Mouse (Mus musculus) midbrain, embryonic 10.5 days (tissue): ENCODE results near the gene Creld2. TPM values are rescaled to one million over a fixed set of nuclear protein-coding genes. Genes with fewer than 3 reads are reported as not detected.
A peak's percentile ranks its signal among the peaks of the same experiment; 100 is the strongest.

Experiments
- DNase-seq: peaks from one replicate; pipeline ENCODE4 v3.0.0-alpha.2; 2017; ENCODE audit warnings: low spot score
- H3K27ac ChIP-seq: fragments of 300-500 bp; sonication (generic); replicated peaks from 2 replicates; pipeline ENCODE4 v1.5.1; 2016; ENCODE audit warnings: mild to moderate bottlenecking
- H3K27me3 ChIP-seq: fragments of 300-500 bp; sonication (generic); 2 replicates; pipeline ENCODE4 v1.6.1; 2016; ENCODE audit warnings: low read depth, mild to moderate bottlenecking; ENCODE audit not compliant: poor library complexity, severe bottlenecking
- H3K36me3 ChIP-seq: fragments of 300-500 bp; sonication (generic); 2 replicates; pipeline ENCODE4 v1.6.1; 2016; ENCODE audit warnings: mild to moderate bottlenecking, moderate library complexity
- H3K4me1 ChIP-seq: fragments of 300-500 bp; sonication (generic); 2 replicates; pipeline ENCODE4 v1.6.1; 2016
- H3K4me3 ChIP-seq: fragments of 300-500 bp; sonication (generic); 2 replicates; pipeline ENCODE4 v1.5.1; 2016; ENCODE audit warnings: mild to moderate bottlenecking, moderate library complexity
- H3K9me3 ChIP-seq: fragments of 300-500 bp; sonication (generic); replicated peaks from 2 replicates; pipeline ENCODE4 v1.6.1; 2016; ENCODE audit warnings: mild to moderate bottlenecking
- WGBS: fragments of 180-500 bp; shearing (Covaris S2); methylation state at CpG from one replicate; pipeline ENCODE4 v1.1.7; 2016; 5-methylcytosine and 5-hydroxymethylcytosine counted together
- polyA plus RNA-seq: library from polyadenylated mRNA; unstranded; fragments of >200 nt; fragmentation: Nextera tagmentation; extraction: Ambion mirVana; gene quantifications from 2 replicates; pipeline ENCODE4 v1.2.1, GENCODE M21; 2016

The Creld2 gene
- polyA plus RNA-seq, 1 experiment from 2014 or later = 110 TPM

DNA sequence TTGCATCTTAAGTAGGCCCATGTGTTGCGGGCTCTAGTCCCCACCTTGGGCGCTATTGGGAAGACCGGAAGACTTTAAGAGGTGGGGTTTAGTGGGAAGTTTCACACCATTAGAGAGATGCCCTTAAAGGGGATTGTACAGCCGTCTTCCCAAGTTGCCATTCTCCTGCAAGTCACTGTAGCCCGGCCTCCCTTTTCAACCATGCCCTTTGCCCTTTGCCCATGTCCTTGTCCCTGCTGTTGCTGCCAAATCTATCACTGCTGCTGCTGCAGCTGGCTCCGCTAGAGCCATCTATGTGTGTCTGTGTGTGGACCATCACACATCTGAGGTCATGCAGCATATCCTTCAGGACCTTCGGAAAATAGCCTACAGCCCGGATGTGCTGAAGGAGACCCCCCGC, 13.1 kb downstream of the Creld2 start:
- DNase-seq = no peak

DNA sequence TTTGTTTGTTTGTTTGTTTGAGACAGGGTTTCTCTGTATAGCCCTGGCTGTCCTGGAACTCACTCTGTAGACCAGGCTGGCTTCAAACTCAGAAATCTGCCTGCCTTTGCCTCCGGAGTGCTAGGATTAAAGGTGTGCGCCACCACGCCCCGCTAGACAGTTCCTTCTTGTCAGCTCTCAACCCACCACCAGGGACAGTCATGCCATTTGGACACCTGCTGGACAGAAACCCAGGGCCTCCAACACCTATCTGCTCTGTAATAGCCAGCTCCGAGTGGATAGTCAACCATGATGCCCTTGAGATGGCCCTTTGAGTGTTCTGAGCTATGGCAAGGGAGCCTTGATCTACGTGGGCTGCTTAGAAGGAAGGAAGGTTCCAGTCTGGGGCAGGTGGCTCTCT, 16.6 kb downstream of the Creld2 start:
- whole genome bisulfite sequencing = 79% methylated on average over 6 of the region's 6 CpGs
- no peak for DNase-seq
- H3K27me3 ChIP-seq = peaks cover 14% of the 10 kb centered on the region

More for the DNA sequence above, 13.1 kb downstream of the Creld2 start:
- peaks cover 4% of the 10 kb centered on the region; the same call in 1 of the 2 replicates for H3K27me3 ChIP-seq
- peaks cover 19% of the 10 kb centered on the region for H3K4me1 ChIP-seq
- no peak overlapping the region for H3K27ac ChIP-seq
- H3K4me3 ChIP-seq = no peak overlapping the region
- H3K9me3 ChIP-seq = no peaks in the 10 kb centered on the region
- WGBS = 88% methylated on average over 9 of the region's 9 CpGs
- H3K36me3 ChIP-seq = no peaks in the 10 kb centered on the region; the same call in 1 of the 2 replicates

DNA sequence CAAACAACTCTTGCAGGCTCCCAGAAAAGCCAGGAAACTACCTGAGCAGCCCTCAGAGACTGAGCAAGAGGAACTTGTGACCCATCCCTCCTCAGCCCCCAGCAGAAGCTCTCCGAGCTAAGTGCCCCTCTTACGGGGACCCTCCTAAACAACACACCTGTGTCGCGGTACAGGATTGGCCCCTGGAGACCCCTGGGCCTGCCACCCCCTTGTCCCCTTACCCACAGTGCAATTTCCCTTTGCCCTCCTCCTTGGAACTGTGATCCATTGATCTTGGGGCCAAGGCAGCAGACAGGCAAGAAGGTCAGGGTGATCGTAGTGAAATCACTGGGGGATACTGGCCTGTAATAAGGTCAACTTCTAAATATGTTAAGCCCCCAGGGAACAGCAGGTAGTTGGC, 17.1 kb downstream of the Creld2 start:
- WGBS = 74% methylated on average over 5 of the region's 5 CpGs
- DNase-seq = no peak

More for the DNA sequence above, 16.6 kb downstream of the Creld2 start:
- peaks cover 28% of the 10 kb centered on the region for H3K4me1 ChIP-seq
- H3K9me3 ChIP-seq = no peaks in the 10 kb centered on the region
- no peak overlapping the region for H3K4me3 ChIP-seq
- H3K27ac ChIP-seq = no peak overlapping the region
- no peaks in the 10 kb centered on the region for H3K36me3 ChIP-seq

DNA sequence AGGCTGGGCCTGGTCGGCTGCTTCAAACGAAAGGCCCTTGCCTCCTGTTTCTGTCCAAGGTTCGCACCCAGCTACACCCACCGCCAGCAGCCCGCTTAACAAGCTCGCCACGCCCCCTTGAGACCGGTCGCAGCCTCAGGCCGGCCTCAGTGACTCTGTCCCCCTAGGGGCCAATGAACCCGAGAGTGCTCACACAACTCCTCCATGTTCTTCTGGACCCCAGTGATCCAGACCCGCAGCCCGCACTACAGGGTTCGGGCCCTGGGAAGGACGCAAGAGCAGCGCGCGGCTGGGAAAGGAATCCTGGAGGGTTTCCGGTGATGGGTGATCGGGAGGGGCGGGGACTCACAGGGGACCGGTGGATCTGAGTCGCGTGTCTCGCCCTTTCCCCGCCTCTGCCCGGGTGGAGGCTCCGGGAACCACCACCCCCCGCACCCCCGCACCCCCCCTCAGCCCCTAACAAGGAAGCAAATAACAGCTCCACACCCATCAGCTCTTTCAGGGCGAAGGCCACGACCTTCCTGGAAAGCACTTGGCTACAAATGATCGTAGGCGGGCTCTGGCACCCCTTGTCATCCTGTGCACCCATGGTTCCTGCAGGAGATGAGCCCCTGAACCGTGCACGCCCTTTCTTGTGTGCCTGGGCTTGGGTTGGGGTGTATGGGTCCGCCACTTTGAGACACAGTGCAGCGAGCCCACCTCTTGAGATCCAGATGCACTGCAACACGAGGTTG, 17.9 kb downstream of the Creld2 start:
- no peaks in the 10 kb centered on the region for H3K36me3 ChIP-seq
- H3K27me3 ChIP-seq = peaks cover 14% of the 10 kb centered on the region
- peaks cover 28% of the 10 kb centered on the region for H3K4me1 ChIP-seq
- WGBS = under 1% methylated on average over 39 of the region's 39 CpGs
- peak overlapping the region; percentile 65 for H3K4me3 ChIP-seq
- H3K27ac ChIP-seq = peak overlapping the region; percentile 81
- peak; percentile 68 for DNase-seq
- no peaks in the 10 kb centered on the region for H3K9me3 ChIP-seq

More for the DNA sequence above, 17.1 kb downstream of the Creld2 start:
- Histone ChIP-seq H3K4me3 (peak overlapping the region; percentile 65; the same call in 1 of the 2 replicates), H3K27ac (no peak overlapping the region), H3K36me3 (no peaks in the 10 kb centered on the region), H3K27me3 (peaks cover 14% of the 10 kb centered on the region), H3K9me3 (no peaks in the 10 kb centered on the region), H3K4me1 (peaks cover 28% of the 10 kb centered on the region)

DNA sequence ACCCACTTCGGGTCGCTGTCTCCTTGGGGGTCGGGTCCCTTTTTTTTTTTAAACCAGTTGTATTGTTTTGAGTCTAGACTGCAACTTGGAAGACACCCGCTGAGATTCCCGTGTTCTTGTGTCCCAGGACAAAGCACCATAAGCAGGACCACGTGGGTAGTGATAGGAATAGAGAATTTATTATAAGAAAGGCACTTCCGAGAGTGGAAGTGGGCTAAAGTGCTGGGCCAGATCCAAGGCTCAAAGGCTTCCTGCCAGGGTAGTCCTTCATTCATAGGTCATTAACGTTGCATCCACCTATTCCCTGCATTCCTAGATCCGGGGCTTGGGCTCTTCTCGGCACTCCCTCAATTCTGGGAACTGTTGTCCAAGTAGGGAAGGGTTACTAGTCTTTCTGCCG, 18.5 kb downstream of the Creld2 start:
- Histone ChIP-seq H3K4me3 (peak overlapping the region; percentile 65), H3K36me3 (no peaks in the 10 kb centered on the region), H3K9me3 (no peaks in the 10 kb centered on the region), H3K4me1 (peaks cover 28% of the 10 kb centered on the region), H3K27ac (peak overlapping the region; percentile 81), H3K27me3 (peaks cover 14% of the 10 kb centered on the region)
- 2% methylated on average over 11 of the region's 11 CpGs for WGBS
- DNase-seq = no peak

DNA sequence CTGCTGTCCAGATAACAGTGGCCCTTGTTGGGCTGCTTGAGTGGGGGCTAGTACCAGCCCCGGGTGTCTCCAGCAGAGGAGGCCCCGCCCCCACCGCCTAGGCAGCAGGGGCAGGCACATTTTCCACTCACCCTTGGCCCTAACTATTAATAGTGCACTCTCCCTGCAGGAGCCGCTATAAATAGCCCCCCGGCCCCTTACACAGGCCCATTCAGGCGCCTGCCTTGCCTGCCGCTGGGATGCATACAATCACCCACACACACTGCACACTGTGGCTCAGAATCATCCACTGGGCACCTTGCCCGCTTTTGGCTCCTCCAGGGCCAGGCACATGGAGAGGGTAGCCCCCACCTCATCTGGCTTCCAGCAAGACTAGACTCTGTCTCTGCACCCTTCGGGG, 19.8 kb downstream of the Creld2 start:
- Histone ChIP-seq H3K36me3 (no peaks in the 10 kb centered on the region), H3K4me3 (0 out of 2 replicates have a peak overlapping the region, but pooled peaks have one; percentile 3), H3K4me1 (peaks cover 33% of the 10 kb centered on the region), H3K27me3 (peaks cover 14% of the 10 kb centered on the region), H3K9me3 (no peaks in the 10 kb centered on the region), H3K27ac (no peak overlapping the region; the same call in 1 of the 2 replicates)
- DNase-seq = no peak
- WGBS = 46% methylated on average over 9 of the region's 9 CpGs

DNA sequence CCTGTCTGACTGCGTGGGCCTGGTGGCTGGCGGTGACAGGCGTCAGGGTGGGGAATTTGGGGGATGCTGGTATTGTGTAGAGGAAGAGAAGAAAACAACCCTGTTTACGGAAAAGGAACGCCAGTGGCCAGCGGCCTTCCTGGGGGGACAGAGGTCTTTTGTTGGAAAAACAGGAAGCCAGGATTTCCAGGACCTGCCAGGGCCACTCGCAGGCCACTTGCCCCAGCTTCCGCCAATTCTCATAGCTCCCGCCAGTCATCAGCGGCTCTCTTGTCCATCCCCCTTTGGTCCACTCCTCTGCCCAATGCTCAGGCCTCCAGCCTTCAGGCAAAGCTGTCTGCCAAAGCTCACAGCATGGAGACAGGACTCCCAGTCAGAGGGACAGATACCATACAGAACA, 20.7 kb downstream of the Creld2 start:
- Histone ChIP-seq H3K36me3 (no peaks in the 10 kb centered on the region), H3K27me3 (peaks cover 14% of the 10 kb centered on the region), H3K4me3 (no peak overlapping the region), H3K27ac (no peak overlapping the region), H3K9me3 (no peaks in the 10 kb centered on the region), H3K4me1 (peaks cover 33% of the 10 kb centered on the region)
- 67% methylated on average over 10 of the region's 10 CpGs for WGBS
- peak; percentile 20 for DNase-seq

GRCm38 (mm10) chr15:88841160-88841559, 21.7 kb downstream of the Creld2 start:
- no peak overlapping the region for H3K27ac ChIP-seq
- H3K4me1 ChIP-seq = peaks cover 33% of the 10 kb centered on the region
- H3K36me3 ChIP-seq = no peaks in the 10 kb centered on the region
- DNase-seq = no peak
- 83% methylated on average over 2 of the region's 2 CpGs for WGBS
- H3K4me3 ChIP-seq = no peak overlapping the region
- no peaks in the 10 kb centered on the region for H3K9me3 ChIP-seq
- H3K27me3 ChIP-seq = peaks cover 14% of the 10 kb centered on the region; the same call in 1 of the 2 replicates

DNA sequence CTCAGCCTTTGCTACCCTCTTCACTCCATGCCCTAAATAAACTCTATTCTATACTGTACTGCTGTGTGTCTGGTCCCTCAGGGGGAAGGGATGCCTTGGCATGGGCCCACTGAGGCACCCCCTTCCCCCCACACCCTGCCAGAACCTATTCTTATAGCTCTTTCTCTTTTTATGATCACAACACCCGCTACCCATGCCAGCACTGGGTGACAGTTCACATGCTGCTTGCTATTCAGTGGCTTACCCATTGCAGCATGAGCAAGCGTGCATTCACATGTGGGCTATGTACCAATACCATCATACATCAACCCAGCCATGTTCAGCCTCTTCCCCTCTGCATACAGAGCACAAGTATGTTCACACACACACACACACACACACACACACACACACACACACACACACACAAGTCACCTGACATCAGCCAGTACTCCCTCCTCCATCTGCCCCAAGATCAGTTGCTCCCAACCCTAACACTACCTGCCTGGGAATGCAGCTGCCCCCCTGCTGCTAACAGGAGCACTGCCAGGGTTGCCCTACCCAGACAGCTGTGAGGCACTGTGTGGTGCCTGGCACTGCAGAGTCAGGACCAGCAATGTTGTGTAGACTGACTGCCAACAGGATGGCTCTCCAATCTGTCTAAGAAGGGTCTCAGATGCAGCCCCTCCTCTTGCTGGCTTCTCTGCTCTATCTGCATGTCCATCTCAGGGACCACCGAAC, 22.3 kb downstream of the Creld2 start:
- H3K9me3 ChIP-seq = no peaks in the 10 kb centered on the region
- WGBS = 85% methylated on average over 3 of the region's 3 CpGs
- DNase-seq = no peak

GRCm38 (mm10) chr15:88842300-88842673, 22.8 kb downstream of the Creld2 start:
- 81% methylated on average over 3 of the region's 3 CpGs for WGBS
- Histone ChIP-seq H3K27me3 (peaks cover 10% of the 10 kb centered on the region; the same call in 1 of the 2 replicates), H3K4me3 (no peak overlapping the region), H3K4me1 (peaks cover 25% of the 10 kb centered on the region), H3K9me3 (no peaks in the 10 kb centered on the region), H3K36me3 (no peaks in the 10 kb centered on the region), H3K27ac (no peak overlapping the region)
- no peak for DNase-seq

More for the DNA sequence above, 22.3 kb downstream of the Creld2 start:
- Histone ChIP-seq H3K36me3 (no peaks in the 10 kb centered on the region), H3K4me3 (no peak overlapping the region), H3K27me3 (peaks cover 11% of the 10 kb centered on the region; the same call in 1 of the 2 replicates), H3K4me1 (peaks cover 30% of the 10 kb centered on the region), H3K27ac (no peak overlapping the region)

GRCm38 (mm10) chr15:88843486-88844097, 24.1 kb downstream of the Creld2 start:
- H3K27me3 ChIP-seq = peaks cover 9% of the 10 kb centered on the region; the same call in 1 of the 2 replicates
- H3K4me3 ChIP-seq = no peak overlapping the region
- peaks cover 15% of the 10 kb centered on the region for H3K4me1 ChIP-seq
- no peaks in the 10 kb centered on the region for H3K36me3 ChIP-seq
- DNase-seq = no peak
- H3K9me3 ChIP-seq = no peaks in the 10 kb centered on the region
- H3K27ac ChIP-seq = no peak overlapping the region
- 64% methylated on average over 8 of the region's 8 CpGs for WGBS

DNA sequence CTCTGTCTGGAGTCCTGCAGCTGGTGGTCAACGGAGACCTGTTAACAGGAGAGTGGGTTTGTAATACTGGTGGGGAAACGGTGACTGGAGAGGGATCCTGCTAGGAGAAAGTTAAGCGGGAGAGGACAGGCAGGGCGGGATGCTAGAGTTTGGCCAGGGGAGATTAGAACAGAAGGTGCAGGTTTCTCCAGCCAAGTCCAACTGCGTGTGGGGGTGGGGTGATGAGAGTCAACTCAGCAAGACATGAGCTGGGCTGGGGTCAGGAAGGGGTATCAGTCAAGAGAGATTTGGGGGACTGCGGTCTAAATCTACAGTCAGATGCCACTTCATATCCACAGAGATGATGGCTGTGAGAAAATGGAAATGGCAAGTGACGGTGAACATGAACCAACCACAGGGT, 25.5 kb downstream of the Creld2 start:
- H3K4me1 ChIP-seq = peaks cover 7% of the 10 kb centered on the region
- no peaks in the 10 kb centered on the region for H3K36me3 ChIP-seq
- H3K27me3 ChIP-seq = no peaks in the 10 kb centered on the region
- no peaks in the 10 kb centered on the region for H3K9me3 ChIP-seq
- H3K4me3 ChIP-seq = no peak overlapping the region
- H3K27ac ChIP-seq = no peak overlapping the region
- no peak for DNase-seq
- 90% methylated on average over 7 of the region's 7 CpGs for WGBS
